Mouse (Mus musculus) forebrain, embryonic 10.5 days (tissue): ENCODE results near the gene Trub2. TPM values are rescaled to one million over a fixed set of nuclear protein-coding genes. Genes with fewer than 3 reads are reported as not detected.

Experiments
- DNase-seq: peaks from one replicate; pipeline ENCODE4 v3.0.0-alpha.2; 2017; ENCODE audit warnings: low spot score; ENCODE audit errors: extremely low spot score
- H3K27ac ChIP-seq: fragments of 300-500 bp; sonication (generic); 2 replicates; pipeline ENCODE4 v1.5.1; 2016; ENCODE audit warnings: mild to moderate bottlenecking
- H3K27me3 ChIP-seq: fragments of 300-500 bp; sonication (generic); 2 replicates; pipeline ENCODE4 v1.6.1; 2016; ENCODE audit warnings: mild to moderate bottlenecking; ENCODE audit not compliant: poor library complexity, severe bottlenecking
- H3K36me3 ChIP-seq: fragments of 300-500 bp; sonication (generic); replicated peaks from 2 replicates; pipeline ENCODE4 v1.6.1; 2016; ENCODE audit warnings: mild to moderate bottlenecking, moderate library complexity
- H3K4me1 ChIP-seq: fragments of 300-500 bp; sonication (generic); 2 replicates; pipeline ENCODE4 v1.6.1; 2016
- H3K4me3 ChIP-seq: fragments of 300-500 bp; sonication (generic); 2 replicates; pipeline ENCODE4 v1.5.1; 2016; ENCODE audit warnings: mild to moderate bottlenecking, moderate library complexity
- H3K9me3 ChIP-seq: fragments of 300-500 bp; sonication (generic); 2 replicates; pipeline ENCODE4 v1.6.1; 2016; ENCODE audit warnings: mild to moderate bottlenecking, moderate library complexity
- WGBS: fragments of 180-500 bp; shearing (Covaris S2); methylation state at CpG from one replicate; pipeline ENCODE4 v1.1.7; 2016; 5-methylcytosine and 5-hydroxymethylcytosine counted together
- polyA plus RNA-seq: library from polyadenylated mRNA; unstranded; fragments of >200 nt; fragmentation: Nextera tagmentation; extraction: Ambion mirVana; gene quantifications from 2 replicates; pipeline ENCODE4 v1.2.1, GENCODE M21; 2016

Trub2 gene
- 56.3 and 57.6 TPM in 2 replicates for polyA plus RNA-seq

DNA sequence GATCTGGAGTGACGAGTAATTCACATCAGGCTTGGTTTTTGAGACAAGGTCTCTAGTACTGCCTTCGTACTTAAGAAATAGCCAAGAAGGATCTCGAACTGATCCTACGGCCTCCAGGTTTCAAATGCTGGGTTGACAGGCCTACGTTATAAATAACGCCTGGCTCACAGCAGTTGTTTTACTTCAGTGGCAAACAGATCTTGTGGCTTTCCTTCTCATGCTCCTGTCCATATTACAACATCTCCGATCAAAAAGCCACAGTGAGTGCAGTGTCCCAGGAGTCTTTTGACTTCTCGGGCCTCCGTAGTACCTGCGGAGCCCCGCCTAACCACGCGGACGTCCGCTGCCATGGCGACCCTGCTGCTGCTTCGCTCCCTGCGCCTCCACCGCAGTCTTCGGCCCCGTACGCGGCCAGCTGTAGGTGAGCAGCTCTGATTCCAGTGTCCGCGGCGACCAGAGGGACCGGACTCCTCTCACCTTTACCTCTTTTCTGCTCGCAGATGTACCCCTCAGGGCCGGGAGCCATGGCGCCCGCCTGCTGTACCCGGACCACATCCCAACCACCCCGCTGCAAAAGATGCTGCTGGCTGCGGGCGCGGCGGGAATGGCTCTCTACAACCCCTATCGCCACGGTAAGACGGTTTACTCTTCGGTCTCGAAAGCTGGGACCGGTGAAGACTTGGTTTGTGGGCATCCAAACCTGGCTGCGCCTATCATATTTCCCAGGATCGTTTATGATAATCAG is at the start of gene Trub2:
Gene Trub2 (minus strand): TSS at position 566 of the 745 bp plus-strand sequence.
- peaks cover 20% of the 10 kb centered on the region for H3K4me1 ChIP-seq
- peak within 1 kb of the TSS; percentile 88 for H3K4me3 ChIP-seq
- peak; percentile 78 for DNase-seq
- no peaks in the 10 kb centered on the region for H3K9me3 ChIP-seq
- under 1% methylated on average over 45 of the region's 45 CpGs for WGBS
- H3K27me3 ChIP-seq: no peaks in the 10 kb centered on the region
- H3K36me3 ChIP-seq: peaks cover 69% of the 10 kb centered on the region
- peak within 1 kb of the TSS; percentile 88 for H3K27ac ChIP-seq

DNA sequence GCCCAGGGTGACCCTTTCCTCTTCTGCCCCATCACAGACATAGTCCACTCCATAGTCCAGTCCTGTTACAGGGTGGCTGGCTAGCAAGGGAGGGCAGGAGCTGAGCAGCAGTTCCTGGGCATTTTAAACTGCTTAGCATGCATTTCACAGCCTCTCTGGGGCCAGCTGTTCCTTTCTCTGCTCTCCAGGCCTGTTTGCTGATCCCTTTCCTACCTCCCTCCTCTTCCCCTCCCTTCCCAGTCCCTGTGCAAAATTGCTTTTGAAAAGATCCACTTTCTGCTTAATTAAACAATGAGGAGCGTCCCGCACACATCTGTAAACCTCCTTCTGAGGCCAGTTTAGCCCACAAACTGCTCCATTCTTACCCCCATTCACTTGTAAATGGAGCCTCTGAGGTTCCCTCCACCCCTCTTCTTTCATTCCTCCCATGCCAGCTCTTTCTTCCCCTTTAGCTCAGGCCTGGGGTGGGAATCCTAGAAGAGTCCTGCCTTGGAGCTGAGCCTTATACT is 47.1 kb upstream of the Trub2 start:
- peak overlapping the region; percentile 45; the same call in 1 of the 2 replicates for H3K27ac ChIP-seq
- DNase-seq: no peak
- H3K4me3 ChIP-seq: no peak overlapping the region
- peaks cover 63% of the 10 kb centered on the region for H3K36me3 ChIP-seq
- peaks cover 95% of the 10 kb centered on the region for H3K27me3 ChIP-seq
- 20% methylated on average over 2 of the region's 2 CpGs for WGBS
- peaks cover 39% of the 10 kb centered on the region for H3K4me1 ChIP-seq
- H3K9me3 ChIP-seq: no peaks in the 10 kb centered on the region

DNA sequence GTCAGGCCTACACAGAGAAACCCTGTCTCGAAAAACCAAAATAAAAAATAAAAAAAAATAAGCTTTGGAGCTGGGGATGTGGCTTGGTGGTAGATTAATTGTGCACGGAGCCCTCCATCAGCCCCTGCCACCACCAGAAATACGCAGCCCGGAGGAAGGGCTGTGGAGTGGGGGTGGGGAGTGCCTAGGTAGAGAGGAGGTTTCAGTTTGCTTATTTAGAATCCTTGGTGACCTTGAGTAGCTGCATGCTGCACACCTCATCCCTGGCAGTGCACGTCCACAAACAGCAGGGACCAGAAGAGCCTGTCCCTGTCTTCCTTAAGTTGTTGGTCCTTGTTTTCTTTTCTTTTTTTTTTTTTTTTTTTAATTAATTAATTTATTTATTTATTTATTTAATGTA is 45.5 kb upstream of the Trub2 start:
- Histone ChIP-seq H3K27me3 (peaks cover 79% of the 10 kb centered on the region), H3K4me1 (peaks cover 25% of the 10 kb centered on the region), H3K36me3 (peaks cover 51% of the 10 kb centered on the region), H3K27ac (no peak overlapping the region), H3K4me3 (no peak overlapping the region), H3K9me3 (no peaks in the 10 kb centered on the region)
- 95% methylated on average over 5 of the region's 5 CpGs for WGBS
- no peak for DNase-seq

DNA sequence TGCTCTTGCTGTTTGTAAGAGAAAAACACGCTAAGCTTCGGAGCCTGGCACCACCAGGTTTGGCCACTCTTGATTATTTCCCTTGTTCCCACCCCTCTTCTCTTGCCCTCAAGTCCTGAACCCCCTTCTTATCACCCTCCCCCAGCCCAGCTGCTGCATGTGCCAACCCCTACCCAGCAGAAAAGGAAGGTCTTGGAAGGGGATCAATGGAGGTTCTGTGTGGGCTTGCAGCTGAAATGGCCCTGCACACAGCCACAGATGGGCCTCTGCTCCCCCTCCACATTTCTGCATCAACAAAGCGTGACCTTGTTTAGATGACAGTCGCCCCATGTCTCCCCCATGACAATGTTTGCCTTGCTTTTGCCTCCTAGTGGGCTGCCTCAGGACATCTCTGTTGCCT is 42.8 kb upstream of the Trub2 start:
- WGBS: 97% methylated on average over 4 of the region's 4 CpGs
- H3K4me1 ChIP-seq: peaks cover 35% of the 10 kb centered on the region
- H3K27me3 ChIP-seq: peaks cover 52% of the 10 kb centered on the region
- no peak for DNase-seq
- H3K9me3 ChIP-seq: no peaks in the 10 kb centered on the region
- H3K36me3 ChIP-seq: peaks cover 31% of the 10 kb centered on the region
- H3K4me3 ChIP-seq: no peak overlapping the region
- H3K27ac ChIP-seq: no peak overlapping the region

DNA sequence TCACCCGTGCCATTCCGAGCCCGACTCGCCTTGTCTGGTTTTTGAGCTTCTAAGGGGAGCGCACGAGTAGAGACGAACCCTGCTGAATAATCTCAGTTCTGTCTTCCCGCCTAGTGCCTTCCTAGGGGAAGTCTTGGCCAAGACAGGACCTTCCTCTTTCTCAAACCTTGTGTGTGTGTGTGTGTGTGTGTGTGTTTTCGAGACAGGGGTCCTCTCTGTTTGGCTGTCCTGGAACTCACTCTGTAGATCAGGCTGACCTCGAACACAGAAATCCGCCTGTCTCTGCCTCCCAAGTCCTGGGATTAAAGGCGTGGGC is 39.4 kb upstream of the Trub2 start:
- WGBS: 5% methylated on average over 12 of the region's 12 CpGs
- DNase-seq: no peak
- Histone ChIP-seq H3K9me3 (no peaks in the 10 kb centered on the region), H3K4me3 (peak overlapping the region; percentile 89), H3K4me1 (peaks cover 21% of the 10 kb centered on the region), H3K36me3 (peaks cover 6% of the 10 kb centered on the region), H3K27me3 (peaks cover 23% of the 10 kb centered on the region), H3K27ac (peak overlapping the region; percentile 90)

DNA sequence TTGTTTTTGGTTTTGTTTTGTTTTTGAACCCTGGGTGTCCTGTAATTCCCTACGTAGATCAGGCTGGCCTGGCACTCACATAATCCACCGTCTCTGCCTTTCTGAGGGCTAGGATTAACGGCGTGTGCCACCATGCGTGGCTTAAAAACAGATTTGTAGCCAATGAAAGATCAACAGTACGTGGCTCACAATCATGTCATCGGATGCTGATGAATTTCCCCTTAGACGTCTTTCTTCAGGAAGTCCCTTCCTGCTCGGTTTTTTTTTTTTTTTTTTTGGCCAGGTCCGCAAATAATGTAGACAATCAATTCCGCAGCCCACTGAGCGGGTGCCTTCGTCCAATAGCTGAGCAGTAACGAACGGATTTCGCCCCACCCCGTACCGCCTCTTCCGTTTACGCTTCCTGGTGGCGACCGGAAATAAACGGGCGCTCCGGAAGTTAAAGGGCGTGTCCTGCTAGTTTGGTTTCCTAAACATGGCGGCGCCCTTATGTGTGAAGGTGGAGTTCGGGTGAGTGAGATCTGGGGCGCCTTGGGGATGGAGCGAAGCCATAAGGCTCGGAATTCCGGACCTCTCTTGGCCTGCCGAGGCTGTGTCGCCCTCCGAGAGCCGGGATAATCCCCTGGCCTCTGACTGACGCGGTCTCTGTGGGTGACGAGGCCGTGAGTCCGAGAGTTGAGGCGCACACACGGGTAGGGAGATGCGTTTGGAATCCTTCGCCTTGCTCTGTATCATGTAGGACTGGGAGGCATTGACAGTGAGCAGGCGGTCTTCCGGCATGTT is 38.8 kb upstream of the Trub2 start:
- peak overlapping the region; percentile 89 for H3K4me3 ChIP-seq
- under 1% methylated on average over 48 of the region's 48 CpGs for WGBS
- H3K36me3 ChIP-seq: peaks cover 4% of the 10 kb centered on the region; the same call in 1 of the 2 replicates
- DNase-seq: peak; percentile 97
- no peaks in the 10 kb centered on the region for H3K9me3 ChIP-seq
- peaks cover 21% of the 10 kb centered on the region for H3K4me1 ChIP-seq
- peaks cover 25% of the 10 kb centered on the region for H3K27me3 ChIP-seq
- H3K27ac ChIP-seq: peak overlapping the region; percentile 90

DNA sequence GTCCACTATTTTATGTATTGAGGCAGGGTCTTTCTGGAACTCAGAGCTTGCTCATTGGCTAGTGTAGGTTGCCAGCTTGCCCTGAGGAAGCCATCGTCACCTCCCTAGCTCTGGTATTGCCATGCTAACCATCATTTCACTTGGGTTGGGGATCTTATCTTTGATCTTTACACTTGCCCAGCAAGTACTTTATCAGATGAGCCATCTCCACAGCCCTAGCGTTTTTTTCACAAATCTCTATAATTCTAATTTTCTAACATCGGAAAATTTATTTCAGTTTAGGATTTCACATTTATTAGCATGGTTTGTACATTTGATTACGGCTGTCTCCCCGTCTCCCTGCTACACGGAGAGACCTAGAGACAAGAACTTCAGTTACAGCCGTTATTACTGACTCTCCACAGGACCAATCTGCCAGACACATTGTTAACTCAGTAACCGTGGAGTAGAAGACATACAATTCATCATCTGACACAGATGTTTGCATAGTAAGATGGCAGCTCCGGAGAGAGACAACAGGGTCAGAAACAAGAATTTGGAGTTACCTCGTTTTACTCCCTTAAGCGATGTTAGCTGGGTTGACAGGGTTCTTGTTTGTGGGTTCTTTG is 38.1 kb upstream of the Trub2 start:
- H3K36me3 ChIP-seq: no peaks in the 10 kb centered on the region
- H3K4me1 ChIP-seq: peaks cover 21% of the 10 kb centered on the region
- H3K27ac ChIP-seq: peak overlapping the region; percentile 90
- H3K4me3 ChIP-seq: peak overlapping the region; percentile 89
- WGBS: 25% methylated on average over 11 of the region's 11 CpGs
- peaks cover 25% of the 10 kb centered on the region for H3K27me3 ChIP-seq
- no peaks in the 10 kb centered on the region for H3K9me3 ChIP-seq
- no peak for DNase-seq

DNA sequence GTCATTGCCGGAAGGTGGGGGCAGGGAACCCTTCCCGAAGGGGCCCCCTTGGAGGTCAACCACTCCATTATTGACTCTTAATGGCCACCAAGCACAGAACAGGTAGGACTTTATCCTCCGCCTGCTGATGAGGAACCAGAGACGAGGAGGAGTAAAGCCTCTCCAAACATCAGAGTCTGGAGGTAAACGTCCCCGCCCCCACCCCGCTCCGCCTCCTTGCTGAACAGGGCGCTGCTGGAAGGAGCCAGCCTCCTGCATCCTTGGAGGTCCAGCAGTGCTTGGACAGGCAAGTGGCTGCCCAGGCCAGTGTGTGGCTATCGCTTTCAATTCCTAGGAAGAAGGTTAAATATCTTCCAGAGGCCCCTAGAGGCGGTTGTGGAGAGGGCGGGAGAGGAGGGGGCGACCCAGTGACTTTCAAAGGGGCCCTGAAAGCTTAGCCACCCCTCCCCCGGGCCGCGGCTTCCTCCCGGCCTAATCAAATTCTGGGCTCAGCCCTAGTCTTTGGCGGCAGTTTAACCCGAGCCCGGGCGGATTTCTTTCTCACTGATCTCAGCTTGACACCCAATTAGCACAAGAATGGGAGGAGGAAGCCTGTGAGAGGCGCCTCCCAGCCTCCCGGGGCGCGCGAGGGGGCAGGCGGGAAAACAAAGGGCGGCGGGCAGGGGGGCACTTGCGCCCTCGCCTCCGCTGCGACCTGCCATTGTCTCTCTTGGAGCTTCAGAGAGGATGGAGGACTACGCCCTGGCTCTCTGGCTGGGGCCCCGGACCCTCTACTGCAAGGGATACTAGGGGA is 31.9 kb upstream of the Trub2 start, which contains the start of gene Urm1:
Gene Urm1 (plus strand): TSS at position 51 of the 793 bp plus-strand sequence.
- Histone ChIP-seq H3K27me3 (peaks cover 62% of the 10 kb centered on the region), H3K36me3 (peaks cover 10% of the 10 kb centered on the region), H3K27ac (peak within 1 kb of the TSS; percentile 86), H3K9me3 (no peaks in the 10 kb centered on the region), H3K4me1 (peaks cover 38% of the 10 kb centered on the region), H3K4me3 (peak within 1 kb of the TSS; percentile 47)
- peak; percentile 93 for DNase-seq
- 1% methylated on average over 35 of the region's 35 CpGs for WGBS

DNA sequence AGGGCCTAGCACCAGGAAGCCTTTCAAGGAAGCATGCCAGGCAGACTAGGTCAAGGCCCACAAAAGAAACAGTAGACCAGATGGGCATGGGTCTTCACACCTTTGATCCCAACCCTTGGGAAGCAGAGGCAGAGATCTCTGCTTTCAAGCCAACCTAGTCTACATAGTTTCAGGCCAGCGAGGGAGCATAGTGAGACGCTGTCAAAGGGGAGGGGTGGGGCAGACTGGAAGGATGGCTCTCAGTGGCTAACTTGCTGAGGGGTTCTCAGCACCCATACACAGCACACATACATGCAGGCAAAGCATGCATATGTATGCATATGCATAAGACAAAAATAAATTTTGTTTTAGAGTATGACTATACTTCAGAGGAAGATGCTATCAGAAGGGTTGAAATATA is 31.1 kb upstream of the Trub2 start:
- Histone ChIP-seq H3K36me3 (peaks cover 18% of the 10 kb centered on the region), H3K9me3 (no peaks in the 10 kb centered on the region), H3K4me3 (peak overlapping the region; percentile 47), H3K27me3 (peaks cover 70% of the 10 kb centered on the region), H3K4me1 (peaks cover 38% of the 10 kb centered on the region), H3K27ac (peak overlapping the region; percentile 86; the same call in 1 of the 2 replicates)
- WGBS: 13% methylated on average over 2 of the region's 2 CpGs
- no peak for DNase-seq

DNA sequence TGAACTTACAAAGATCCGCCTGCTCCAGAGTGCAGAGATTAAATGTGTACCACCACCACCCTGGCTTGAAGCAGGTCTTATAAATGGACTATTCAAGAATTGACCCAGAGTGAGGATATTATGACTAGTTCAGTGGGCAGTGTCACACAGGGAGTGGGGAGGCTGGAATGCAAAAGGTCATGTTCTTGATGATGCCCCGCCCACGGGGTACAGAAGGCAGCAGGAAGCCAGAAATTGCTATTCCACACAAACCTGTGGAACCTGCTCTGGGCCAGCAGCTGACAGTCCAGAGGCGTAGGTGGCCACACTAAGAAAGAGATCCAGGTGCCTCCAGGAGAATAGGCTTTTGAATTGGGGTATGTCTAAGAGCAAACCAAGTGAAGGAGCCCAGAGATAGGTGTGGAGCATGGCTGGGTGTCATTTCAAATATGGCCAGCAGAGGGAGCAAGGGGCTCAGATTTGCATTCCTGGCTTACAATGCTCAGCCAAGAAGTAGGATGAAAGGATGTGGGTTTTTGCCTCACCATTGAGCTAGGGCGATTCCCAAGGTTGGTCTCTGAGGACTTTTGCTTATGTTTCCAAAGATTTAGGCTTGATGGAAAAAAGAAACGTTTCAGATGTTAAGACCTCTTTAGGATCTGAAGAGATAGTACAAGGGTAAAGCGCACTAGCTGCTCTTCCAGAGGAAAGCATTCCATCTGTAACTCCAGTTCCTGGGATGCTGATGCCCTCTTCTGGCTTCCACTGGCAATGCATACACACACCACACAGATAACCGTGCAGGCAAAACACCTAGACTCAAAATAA is 29.3 kb upstream of the Trub2 start:
- Histone ChIP-seq H3K4me3 (peak overlapping the region; percentile 18; the same call in 1 of the 2 replicates), H3K9me3 (no peaks in the 10 kb centered on the region), H3K36me3 (peaks cover 36% of the 10 kb centered on the region), H3K27me3 (peaks cover 69% of the 10 kb centered on the region), H3K27ac (no peak overlapping the region), H3K4me1 (peaks cover 38% of the 10 kb centered on the region)
- 34% methylated on average over 8 of the region's 8 CpGs for WGBS
- peak; percentile 86 for DNase-seq

DNA sequence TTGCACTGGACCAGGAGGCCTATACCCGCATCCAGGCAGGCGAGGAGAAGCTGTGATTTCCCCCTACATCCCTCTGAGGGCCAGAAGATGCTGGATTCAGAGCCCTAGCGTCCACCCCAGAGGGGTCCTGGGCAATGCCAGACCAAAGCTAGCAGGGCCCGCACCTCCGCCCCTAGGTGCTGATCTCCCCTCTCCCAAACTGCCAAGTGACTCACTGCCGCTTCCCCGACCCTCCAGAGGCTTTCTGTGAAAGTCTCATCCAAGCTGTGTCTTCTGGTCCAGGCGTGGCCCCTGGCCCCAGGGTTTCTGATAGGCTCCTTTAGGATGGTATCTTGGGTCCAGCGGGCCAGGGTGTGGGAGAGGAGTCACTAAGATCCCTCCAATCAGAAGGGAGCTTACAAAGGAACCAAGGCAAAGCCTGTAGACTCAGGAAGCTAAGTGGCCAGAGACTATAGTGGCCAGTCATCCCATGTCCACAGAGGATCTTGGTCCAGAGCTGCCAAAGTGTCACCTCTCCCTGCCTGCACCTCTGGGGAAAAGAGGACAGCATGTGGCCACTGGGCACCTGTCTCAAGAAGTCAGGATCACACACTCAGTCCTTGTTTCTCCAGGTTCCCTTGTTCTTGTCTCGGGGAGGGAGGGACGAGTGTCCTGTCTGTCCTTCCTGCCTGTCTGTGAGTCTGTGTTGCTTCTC is 27.5 kb upstream of the Trub2 start:
- H3K36me3 ChIP-seq: peaks cover 54% of the 10 kb centered on the region
- no peaks in the 10 kb centered on the region for H3K9me3 ChIP-seq
- no peak for DNase-seq
- WGBS: 88% methylated on average over 11 of the region's 11 CpGs
- peaks cover 51% of the 10 kb centered on the region for H3K27me3 ChIP-seq
- no peak overlapping the region for H3K4me3 ChIP-seq
- H3K27ac ChIP-seq: no peak overlapping the region
- peaks cover 31% of the 10 kb centered on the region for H3K4me1 ChIP-seq
